Mouse (Mus musculus): Measurements from ENCODE around the gene Olfr1299. TPM values are rescaled to one million over a fixed set of nuclear protein-coding genes. Genes with fewer than 3 reads are reported as not detected.

The Olfr1299 gene
- total RNA-seq (2021), result not detected
- long read RNA-seq, experiment 1, result 0 reads
- long read RNA-seq, experiment 2, result 0 reads

GRCm38 (mm10) chr2:111661119-111661518 lies at the start of gene Olfr1299:
Gene Olfr1299, plus strand, starts transcription at chr2:111661419.
- DNase-seq (ENCODE audit: low spot score in 2 of 2), result no peak

DNA sequence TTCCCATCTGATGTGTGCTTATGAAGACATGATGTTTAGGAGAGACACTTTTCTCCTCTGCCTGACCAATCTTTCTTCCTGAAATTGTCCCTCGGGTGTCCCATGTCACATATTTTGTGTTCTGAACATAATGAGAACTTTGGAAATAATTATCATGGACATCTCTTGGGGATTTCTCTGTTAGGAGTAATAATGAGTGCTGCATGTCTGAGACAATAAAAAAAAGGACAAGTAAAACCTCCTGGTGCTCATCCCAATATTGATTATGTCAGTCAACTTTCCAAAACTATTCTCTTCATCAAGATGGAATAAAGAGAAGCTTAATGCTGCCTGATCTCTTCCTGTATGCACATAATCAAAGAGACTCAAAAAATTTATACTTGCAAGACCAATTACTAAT lies 34.8 kb upstream of the Olfr1299 start, which contains the start of gene Olfr1297:
Olfr1297 (minus strand) TSS at position 101 of the 400 bp plus-strand sequence.
- no peak for DNase-seq (ENCODE audit: low spot score in 2 of 2)

GRCm38 (mm10) chr2:111649101-111649500 lies 12.1 kb upstream of the Olfr1299 start, which contains the start of gene Olfr1298:
Gene Olfr1298, minus strand, starts transcription at chr2:111649201.
- DNase-seq (ENCODE audit: low spot score in 2 of 2), result no peak

Other genes with a start within 250 kb of the Olfr1299 start
- not detected for gene Olfr1286, start 238.3 kb upstream of the Olfr1299 start, total RNA-seq (2021)
- gene Olfr1287, start 212.3 kb upstream of the Olfr1299 start, total RNA-seq (2021), result not detected
- gene Olfr1288, start 187.3 kb upstream of the Olfr1299 start, total RNA-seq (2021), result not detected
- not detected for gene Olfr1289, start 180.6 kb upstream of the Olfr1299 start, total RNA-seq (2021)
- gene Olfr1290, start 167.6 kb upstream of the Olfr1299 start, total RNA-seq (2021), result not detected
- not detected for gene Olfr1291-ps1, start 164.2 kb upstream of the Olfr1299 start, total RNA-seq (2021)
- gene Olfr1293-ps, start 136.2 kb upstream of the Olfr1299 start, total RNA-seq (2021), result not detected
- not detected for gene Olfr1294, start 121.1 kb upstream of the Olfr1299 start, total RNA-seq (2021)
- not detected for gene Olfr1295, start 91.7 kb upstream of the Olfr1299 start, total RNA-seq (2021)
- gene Olfr1297, start 34.9 kb upstream of the Olfr1299 start, total RNA-seq (2021), result not detected
- not detected for gene Olfr1298, start 12.2 kb upstream of the Olfr1299 start, total RNA-seq (2021)
- gene Olfr1301, start 89.6 kb downstream of the Olfr1299 start, total RNA-seq (2021), result not detected
- not detected for gene Olfr1302, start 116.0 kb downstream of the Olfr1299 start, total RNA-seq (2021)
- not detected for gene Olfr1303, start 158.9 kb downstream of the Olfr1299 start, total RNA-seq (2021)
- not detected for gene Olfr1305, start 215.7 kb downstream of the Olfr1299 start, total RNA-seq (2021)

Measured in adrenal gland, adult 18-20 months (tissue).